Mouse (Mus musculus) cortical plate, adult 2 months (tissue): ENCODE results near the gene Aff3.
A peak's percentile ranks its signal among the peaks of the same experiment; 100 is the strongest.

Experiments used
- CTCF ChIP-seq: fragments of 200-500 bp; IDR thresholded peaks from 2 replicates; pipeline ENCODE4 v1.5.1; 2011; ENCODE audit warnings: mild to moderate bottlenecking, control low read depth, low read length; ENCODE audit not compliant: insufficient read depth; ENCODE audit errors: extremely low read depth
- POLR2A ChIP-seq: fragments of 200-500 bp; IDR thresholded peaks from 2 replicates; pipeline ENCODE4 v1.6.1; 2011; ENCODE audit warnings: mild to moderate bottlenecking, low read length, control low read depth; ENCODE audit not compliant: insufficient read depth; ENCODE audit errors: extremely low read depth

GRCm38 (mm10) chr1:38202475-38203183 is 462.1 kb downstream of the Aff3 start:
- TF ChIP-seq CTCF, result peak; percentile 45
- no peak for TF ChIP-seq POLR2A
